In the genomic region with DNA sequence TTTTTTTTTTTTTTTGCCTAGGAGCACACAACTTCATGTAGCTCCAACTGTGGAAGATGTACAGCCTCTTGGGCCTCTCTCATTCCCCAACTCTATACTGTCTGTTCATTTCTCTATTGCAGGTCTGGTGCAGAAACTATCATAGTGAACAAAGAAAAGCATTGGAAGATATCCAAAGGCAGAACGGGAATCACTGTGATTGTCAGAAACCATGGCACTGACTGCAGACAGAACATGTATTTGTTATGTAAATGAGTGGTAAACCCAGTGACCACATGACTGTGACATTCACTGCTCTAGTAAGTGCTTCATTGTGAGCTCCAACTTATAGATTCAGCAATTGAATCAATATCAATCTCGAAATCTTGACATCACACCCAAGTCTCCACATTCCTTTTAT, we compare ENCODE assay signal across 23 mouse cellular contexts.
A peak's percentile ranks its signal among the peaks of the same experiment; 100 is the strongest.
DNase-seq lines count a peak whose midpoint lies in the region; ATAC-seq lines count a peak whose summit lies in the region.
"Had no signal": no experiment of that assay in that cellular context is flagged by ENCODE, and none has a peak within 500 bp of the region (broad histone marks: within the 10 kb centered on the region; RNA-seq: fewer than 3 reads in every experiment).

No protein-coding gene starts in this region.

- H3K4me2 ChIP-seq in hindbrain, embryonic 13.5 days = no peak overlapping the region
- no peak overlapping the region for H3K4me2 ChIP-seq in hindbrain, embryonic 14.5 days (replicated peaks)
- H3K4me2 ChIP-seq in forebrain, embryonic 14.5 days (ENCODE audit: low read length) = no peak overlapping the region
- H3K4me2 ChIP-seq in hindbrain, embryonic 16.5 days (ENCODE audit: low read length) = no peak overlapping the region
- H3K4me2 ChIP-seq: heart, embryonic 13.5 days; liver, embryonic 12.5 days had no signal

- H3K9ac ChIP-seq in hindbrain, embryonic 13.5 days = no peak overlapping the region
- no peak overlapping the region for H3K9ac ChIP-seq in hindbrain, embryonic 14.5 days
- H3K9ac ChIP-seq in forebrain, embryonic 14.5 days (ENCODE audit: low read length) = no peak overlapping the region
- H3K9ac ChIP-seq in hindbrain, embryonic 16.5 days (ENCODE audit: low read depth, low read length) = no peak overlapping the region
- H3K9ac ChIP-seq: heart, embryonic 13.5 days; liver, embryonic 12.5 days; liver, postnatal 0 days had no signal

- no peaks in the 10 kb centered on the region for H3K27me3 ChIP-seq in hindbrain, embryonic 13.5 days
- H3K27me3 ChIP-seq in hindbrain, embryonic 14.5 days (ENCODE audit: control insufficient read depth, insufficient read depth, low read length) = no peaks in the 10 kb centered on the region
- H3K27me3 ChIP-seq in forebrain, embryonic 14.5 days (replicated peaks; ENCODE audit: control insufficient read depth, insufficient read depth, low read length) = no peaks in the 10 kb centered on the region
- H3K27me3 ChIP-seq in hindbrain, embryonic 16.5 days (replicated peaks; ENCODE audit: control insufficient read depth, insufficient read depth, low read length) = no peaks in the 10 kb centered on the region
- H3K27me3 ChIP-seq: heart, embryonic 13.5 days; liver, embryonic 12.5 days had no signal

- no peaks in the 10 kb centered on the region for H3K9me3 ChIP-seq in hindbrain, embryonic 13.5 days
- H3K9me3 ChIP-seq in hindbrain, embryonic 14.5 days (ENCODE audit: control insufficient read depth, low read length) = no peaks in the 10 kb centered on the region
- no peaks in the 10 kb centered on the region for H3K9me3 ChIP-seq in forebrain, embryonic 14.5 days (replicated peaks; ENCODE audit: control insufficient read depth, low read length)
- H3K9me3 ChIP-seq in hindbrain, embryonic 16.5 days (ENCODE audit: control insufficient read depth, low read length) = no peaks in the 10 kb centered on the region
- H3K9me3 ChIP-seq: heart, embryonic 13.5 days; liver, embryonic 12.5 days had no signal

- no peaks in the 10 kb centered on the region for H3K4me1 ChIP-seq in hindbrain, embryonic 13.5 days (replicated peaks)
- H3K4me1 ChIP-seq in hindbrain, embryonic 14.5 days (replicated peaks; ENCODE audit: control insufficient read depth, insufficient read depth, low read length) = no peaks in the 10 kb centered on the region
- H3K4me1 ChIP-seq in forebrain, embryonic 14.5 days (ENCODE audit: control insufficient read depth, insufficient read depth, low read length) = no peaks in the 10 kb centered on the region
- no peaks in the 10 kb centered on the region for H3K4me1 ChIP-seq in hindbrain, embryonic 16.5 days (ENCODE audit: control insufficient read depth, insufficient read depth, low read depth, low read length)
- H3K4me1 ChIP-seq: heart, embryonic 13.5 days; liver, embryonic 12.5 days had no signal

- H3K4me3 ChIP-seq in hindbrain, embryonic 13.5 days = no peak overlapping the region
- H3K4me3 ChIP-seq in hindbrain, embryonic 14.5 days (replicated peaks; ENCODE audit: low read length) = no peak overlapping the region
- H3K4me3 ChIP-seq in forebrain, embryonic 14.5 days (ENCODE audit: low read depth, low read length) = no peak overlapping the region
- no peak overlapping the region for H3K4me3 ChIP-seq in hindbrain, embryonic 16.5 days (ENCODE audit: low read length)
- H3K4me3 ChIP-seq: heart, embryonic 13.5 days; liver, embryonic 12.5 days had no signal

- WGBS in hindbrain, embryonic 13.5 days = 30% methylated on average over 2 of the region's 2 CpGs
- 27% methylated on average over 2 of the region's 2 CpGs for WGBS in hindbrain, embryonic 14.5 days
- 38% methylated on average over 2 of the region's 2 CpGs for WGBS in forebrain, embryonic 14.5 days
- whole genome bisulfite sequencing in hindbrain, embryonic 16.5 days = 34% methylated on average over 2 of the region's 2 CpGs

- DNase-seq in hindbrain, embryonic 14.5 days (ENCODE audit: low spot score) = no peak
- DNase-seq in Muller cell, postnatal 12 days (ENCODE audit: inconsistent ontology term) = peak; percentile 62
- peak; percentile 53 for DNase-seq in forebrain, embryonic 14.5 days (ENCODE audit: low spot score)
- no peak for DNase-seq in spleen, adult 18-20 months
- no peak for DNase-seq in cerebellum, postnatal 36 days
- DNase-seq: adrenal gland, adult 8-10 months; B cell, adult 2 months; cerebellum, adult 8-10 months; cerebellum, postnatal 25 days; gastrocnemius, postnatal 10 days; heart, postnatal 10 days; kidney, adult 8-10 months; kidney, postnatal 4 days; left cerebral cortex, postnatal 4 days; liver, postnatal 0 days; thymus, postnatal 4 days had no signal

- H3K36me3 ChIP-seq in hindbrain, embryonic 13.5 days = no peaks in the 10 kb centered on the region
- H3K36me3 ChIP-seq in hindbrain, embryonic 14.5 days (replicated peaks; ENCODE audit: control insufficient read depth, insufficient read depth) = no peaks in the 10 kb centered on the region
- H3K36me3 ChIP-seq in forebrain, embryonic 14.5 days (ENCODE audit: control insufficient read depth, insufficient read depth, low read length) = no peaks in the 10 kb centered on the region
- H3K36me3 ChIP-seq in hindbrain, embryonic 16.5 days (ENCODE audit: control insufficient read depth, insufficient read depth, low read length) = no peaks in the 10 kb centered on the region
- H3K36me3 ChIP-seq: heart, embryonic 13.5 days; liver, embryonic 12.5 days had no signal

- no peak overlapping the region for H3K27ac ChIP-seq in hindbrain, embryonic 13.5 days
- H3K27ac ChIP-seq in hindbrain, embryonic 14.5 days = no peak overlapping the region
- H3K27ac ChIP-seq in forebrain, embryonic 14.5 days (ENCODE audit: low read depth, low read length) = no peak overlapping the region
- no peak overlapping the region for H3K27ac ChIP-seq in hindbrain, embryonic 16.5 days (ENCODE audit: low read depth, low read length)
- H3K27ac ChIP-seq: heart, embryonic 13.5 days; kidney, postnatal 0 days; liver, embryonic 12.5 days; macrophage had no signal

- ATAC-seq in hindbrain, embryonic 13.5 days (ENCODE audit: low FRiP score) = 0 out of 2 replicates have a peak, but pooled peaks have one; percentile 28
- ATAC-seq in hindbrain, embryonic 14.5 days (ENCODE audit: low FRiP score) = no peak; the same call in 1 of the 2 replicates
- ATAC-seq in forebrain, embryonic 14.5 days = no peak
- ATAC-seq in hindbrain, embryonic 16.5 days = peak; percentile 54; the same call in 1 of the 2 replicates
- ATAC-seq: intestine, embryonic 16.5 days; liver, embryonic 12.5 days; liver, postnatal 0 days had no signal

Comparison
In these comparisons a context has a peak if more than half of its experiments do, and no peak if none do; other contexts are left out.
1. ATAC-seq: peak in hindbrain, embryonic 13.5 days (single experiment) and hindbrain, embryonic 16.5 days (single experiment); none in hindbrain, embryonic 14.5 days (single experiment) and forebrain, embryonic 14.5 days (single experiment).
2. DNase-seq: peak in Muller cell, postnatal 12 days (single experiment) and forebrain, embryonic 14.5 days (single experiment); none in hindbrain, embryonic 14.5 days (single experiment), spleen, adult 18-20 months (0 of 2) and cerebellum, postnatal 36 days (0 of 2).